Mouse (Mus musculus) layer of hippocampus, postnatal 10 days (tissue): ENCODE data around the gene Arhgap24. TPM values are rescaled to one million over a fixed set of nuclear protein-coding genes. Genes with fewer than 3 reads are reported as not detected.

Source experiments
- DNase-seq, 2 experiments: peaks; one replicate each; pipeline ENCODE4 v3.0.0; 2021; ENCODE audit warnings: low spot score in 2 of 2
- total RNA-seq, 2 experiments: library from RNA; stranded (reverse); gene quantifications; 2 replicates each; pipeline ENCODE4 v1.2.3; 2021

Gene Arhgap24
- total RNA-seq, 2 experiments from 2014 or later = 6.9 to 7.7 TPM

DNA sequence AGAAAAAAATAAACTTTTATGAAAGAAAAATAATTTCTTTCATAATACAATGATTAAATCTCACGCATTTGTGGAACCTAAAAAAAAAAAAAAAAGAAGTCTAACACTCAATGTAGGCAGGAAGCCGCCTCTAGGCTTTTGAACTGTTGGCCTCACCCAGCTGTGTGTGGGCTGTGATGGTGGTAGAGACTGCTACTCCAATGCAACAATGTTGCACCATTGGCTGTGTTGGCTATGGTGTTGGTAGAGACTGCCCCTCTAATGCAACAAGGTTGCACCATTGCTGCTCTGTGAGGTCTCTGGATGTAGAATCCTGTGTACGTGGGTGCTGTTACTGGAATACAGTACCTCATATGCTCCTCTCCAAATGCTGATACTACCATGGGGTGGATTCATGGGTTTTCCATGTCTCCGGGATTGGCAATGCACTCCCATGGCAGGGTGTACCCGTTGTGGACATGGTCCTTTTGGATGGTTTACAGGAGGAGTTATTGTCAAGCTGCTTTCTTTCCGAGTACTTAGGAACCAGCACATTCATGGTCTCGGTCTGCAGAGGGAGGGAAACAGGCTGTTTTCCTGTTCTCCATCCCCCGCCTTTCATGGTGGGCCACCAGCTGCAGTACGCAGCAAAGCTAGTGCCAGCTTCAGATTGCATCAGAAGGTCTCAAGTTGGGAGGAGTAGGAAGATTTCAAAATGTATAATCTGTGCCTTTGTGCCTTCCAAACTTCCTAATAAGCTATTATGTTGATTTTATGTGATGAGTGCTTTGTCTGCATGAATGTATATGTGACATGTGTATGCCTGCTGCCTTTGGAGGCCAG lies 186.8 kb downstream of the Arhgap24 start:
- no peak for DNase-seq

DNA sequence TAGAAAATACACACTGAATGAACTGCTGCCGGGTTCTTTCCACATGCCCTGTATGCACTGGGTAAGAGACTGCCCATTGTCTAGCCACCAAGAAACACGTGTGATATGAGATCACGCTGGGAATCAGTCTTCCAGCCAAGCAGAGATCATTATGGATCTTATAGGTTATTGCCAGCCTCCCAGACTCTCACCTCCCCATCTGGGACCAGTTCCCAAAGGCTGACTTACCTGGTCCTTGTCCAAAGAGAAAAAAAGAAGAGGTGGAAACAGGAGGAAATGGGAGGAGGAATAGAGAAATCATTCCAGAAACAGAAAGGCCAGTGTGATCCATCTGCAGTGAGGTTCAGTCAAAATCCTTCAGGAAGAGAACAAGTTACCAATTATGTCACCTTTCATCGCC lies 189.0 kb downstream of the Arhgap24 start:
- no peak for DNase-seq

DNA sequence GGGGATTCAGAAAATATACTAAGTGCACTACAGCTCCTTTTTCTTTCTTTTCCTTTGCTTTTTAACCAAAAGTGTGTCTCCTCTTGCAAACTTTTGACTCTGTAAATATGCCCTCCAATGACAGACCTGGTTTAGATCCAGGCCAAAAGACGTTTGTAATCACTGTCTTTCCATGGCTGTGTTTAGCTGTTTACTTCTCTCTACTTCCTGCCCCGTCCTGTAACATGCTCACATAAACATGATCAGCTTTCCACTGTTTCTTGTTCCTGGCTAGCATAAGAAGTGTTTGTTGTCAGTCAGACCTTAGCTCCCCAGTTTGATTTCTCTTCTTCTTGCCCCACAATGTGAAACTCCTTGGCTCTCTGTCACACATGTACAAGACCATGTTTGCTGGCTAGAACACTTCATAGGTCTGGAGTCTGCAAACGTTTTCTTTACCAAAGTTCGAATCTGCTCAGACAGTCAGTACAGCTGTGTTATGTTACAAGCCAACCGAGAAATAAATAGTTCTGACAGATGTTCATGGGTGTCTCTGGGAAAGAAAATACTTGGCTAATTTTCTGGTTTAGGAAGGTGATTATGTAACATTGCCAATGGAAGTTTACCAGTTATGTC lies 189.6 kb downstream of the Arhgap24 start:
- no peak for DNase-seq

DNA sequence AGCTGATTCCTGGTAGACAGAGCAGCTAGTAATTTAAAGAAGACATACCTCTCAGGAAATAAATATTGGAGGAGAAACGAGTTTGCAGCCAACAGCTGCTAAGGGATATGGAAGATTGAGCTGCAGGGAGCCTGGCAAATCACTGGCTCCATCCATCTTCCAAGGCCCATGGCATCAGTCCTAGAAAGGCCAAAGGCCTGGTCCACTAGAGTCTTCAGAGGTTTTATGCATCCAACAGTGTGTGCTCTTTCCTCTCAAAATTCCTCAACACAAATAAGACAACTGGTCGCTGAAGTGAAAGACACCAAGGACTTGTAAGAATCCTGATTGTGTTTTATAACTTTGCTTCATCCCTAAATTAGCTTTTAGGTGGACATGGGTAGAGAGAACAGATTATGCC lies 194.1 kb downstream of the Arhgap24 start:
- no peak for DNase-seq

DNA sequence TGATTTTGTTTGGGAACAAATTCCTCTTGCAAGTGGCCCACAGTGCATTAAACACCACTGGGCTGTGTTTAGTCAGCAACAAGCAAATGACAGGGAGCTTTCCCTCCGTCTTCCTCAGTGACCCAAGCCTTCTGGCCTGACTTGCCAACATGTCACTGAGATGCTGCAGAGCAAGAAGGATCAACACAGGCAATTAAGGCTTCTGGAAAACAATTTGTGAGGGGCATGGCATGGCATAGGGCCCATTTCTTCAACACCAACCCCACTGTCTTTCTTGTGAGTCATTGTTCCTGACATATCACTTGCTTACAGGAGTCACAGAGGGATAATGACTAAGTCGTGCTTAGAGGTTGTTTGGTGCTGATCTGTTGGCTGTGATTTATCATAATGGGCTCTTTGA lies 196.0 kb downstream of the Arhgap24 start:
- DNase-seq = no peak

DNA sequence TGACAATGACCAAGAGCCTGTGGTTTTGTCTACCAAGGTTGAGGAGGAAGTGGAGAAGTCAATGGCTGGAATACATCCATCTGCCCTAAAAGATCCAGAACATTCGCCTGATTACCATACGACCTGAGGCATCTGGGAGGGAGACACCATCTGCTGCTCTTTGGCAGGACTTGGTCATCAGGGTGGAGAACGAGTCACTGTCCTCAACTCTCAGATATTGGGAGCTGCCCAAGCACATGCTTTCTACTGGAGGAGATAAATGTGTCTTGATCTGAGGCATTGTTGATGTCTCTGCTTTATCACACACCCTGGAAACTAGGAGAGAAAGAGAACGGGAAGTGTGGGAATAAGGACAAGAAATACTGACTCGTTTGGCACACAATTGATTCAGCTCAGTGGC lies 206.5 kb downstream of the Arhgap24 start:
- DNase-seq = no peak

DNA sequence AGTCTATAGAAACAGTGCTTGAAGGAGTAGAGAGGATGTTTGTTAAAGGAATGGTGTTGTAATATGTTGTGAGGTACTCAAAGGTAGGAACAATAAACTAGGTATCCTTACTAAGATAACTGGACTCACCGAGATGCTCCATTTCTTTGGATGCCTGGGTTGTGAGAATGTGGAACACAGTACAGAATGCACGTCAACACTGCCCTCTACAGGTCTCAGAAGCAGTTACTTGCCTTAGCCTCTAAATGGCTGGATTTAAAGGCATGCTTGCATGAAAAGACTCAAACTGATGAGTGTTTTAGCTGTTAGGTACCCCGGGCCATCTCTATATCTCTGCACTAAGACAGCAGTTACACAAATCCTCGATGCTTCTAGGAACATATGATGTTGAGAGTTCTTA lies 211.3 kb downstream of the Arhgap24 start:
- DNase-seq = peak; percentile 73 to 80

DNA sequence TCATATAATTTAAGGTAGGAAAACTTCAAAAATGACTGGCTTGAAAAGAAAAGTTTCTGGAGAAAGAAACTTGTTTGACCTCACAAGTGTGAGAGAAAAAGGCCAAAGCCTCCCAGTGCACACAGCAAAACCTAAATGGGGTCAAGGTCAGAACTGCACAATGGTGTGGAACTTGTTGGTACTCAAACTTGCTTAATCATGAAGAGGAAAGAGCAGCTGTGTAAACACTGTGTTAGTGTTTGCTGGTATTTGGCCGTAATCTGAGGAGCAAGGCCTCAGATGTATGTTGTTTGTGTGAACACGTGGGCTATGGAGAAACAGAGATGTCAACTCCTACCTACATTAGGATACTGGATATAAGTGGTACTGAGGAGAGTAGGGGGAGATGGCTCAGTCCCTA lies 212.0 kb downstream of the Arhgap24 start:
- no peak for DNase-seq

DNA sequence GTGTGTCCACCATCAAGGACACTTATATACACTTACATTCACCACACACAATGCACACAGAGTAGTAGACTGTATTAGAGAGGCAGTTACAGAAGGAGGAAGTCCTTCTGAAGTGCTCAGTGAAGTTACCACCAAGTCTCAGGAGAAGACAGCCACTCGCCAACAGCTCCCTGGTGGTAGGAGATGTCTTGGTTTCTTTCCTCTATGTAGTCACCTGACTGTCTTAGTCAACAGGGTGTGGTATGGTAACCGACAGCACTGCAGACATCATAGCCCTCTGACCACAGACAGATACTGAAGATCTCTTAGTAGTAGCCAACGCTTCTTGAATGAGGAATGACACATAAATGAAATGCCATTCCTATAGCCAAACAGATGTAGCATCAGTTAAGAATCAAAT lies 212.7 kb downstream of the Arhgap24 start:
- no peak for DNase-seq

DNA sequence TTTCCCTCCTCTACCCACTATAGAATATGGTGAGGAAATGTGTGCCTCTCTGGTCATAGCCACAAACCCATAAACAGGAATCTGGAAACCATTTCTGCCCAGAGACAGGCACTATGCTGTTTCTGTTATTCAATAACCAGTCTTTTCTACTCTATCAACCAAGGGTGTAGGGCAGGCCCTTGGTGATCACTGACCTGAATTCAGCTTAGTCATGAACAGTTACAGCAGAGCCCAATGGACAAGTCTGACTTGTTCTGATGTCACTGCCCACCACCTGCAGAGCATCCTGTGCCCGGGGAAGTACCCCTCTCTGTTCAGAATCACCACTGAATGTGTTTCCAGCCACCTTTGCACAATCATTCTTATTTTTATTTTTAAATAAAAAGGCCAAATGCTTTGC lies 216.6 kb downstream of the Arhgap24 start:
- no peak for DNase-seq

DNA sequence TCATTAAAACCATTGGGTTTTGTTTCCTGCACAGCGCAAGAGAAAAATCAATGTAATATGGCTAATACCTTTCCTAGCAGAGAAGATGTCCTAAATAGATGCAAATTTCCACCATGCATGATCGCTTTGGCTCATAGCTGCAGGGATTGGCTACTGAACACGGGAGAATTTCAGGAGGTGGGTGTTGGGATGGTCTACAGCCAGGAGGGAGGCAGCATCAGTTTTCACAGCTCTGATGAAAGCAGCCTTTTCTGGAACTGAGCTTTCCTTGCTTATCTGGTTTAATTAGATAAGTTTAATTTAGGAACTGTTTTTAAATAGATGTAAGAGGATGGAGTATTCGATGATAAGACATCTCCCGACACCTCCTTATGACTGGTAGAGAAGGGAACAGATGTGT lies 217.2 kb downstream of the Arhgap24 start:
- no peak for DNase-seq

DNA sequence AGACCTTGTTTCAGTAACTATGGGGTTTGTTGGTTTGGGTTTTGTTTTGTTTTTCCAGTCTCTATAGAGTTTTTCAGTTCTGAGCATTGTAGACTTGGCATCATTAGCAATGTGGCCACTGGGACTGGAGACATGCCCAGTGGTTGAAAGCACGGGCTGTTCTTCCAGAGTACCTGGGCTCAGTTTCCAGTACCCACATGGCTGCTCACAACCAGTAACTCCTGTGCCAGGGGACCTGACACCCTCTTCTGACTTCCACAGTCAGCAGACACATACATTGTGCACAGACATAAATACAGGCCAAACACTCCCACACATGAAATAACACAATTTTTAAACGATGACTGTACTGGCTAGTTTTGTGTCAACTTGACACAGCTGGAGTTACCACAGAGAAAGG lies 217.7 kb downstream of the Arhgap24 start:
- DNase-seq = peak in 1 of 2 experiments; percentile 16

DNA sequence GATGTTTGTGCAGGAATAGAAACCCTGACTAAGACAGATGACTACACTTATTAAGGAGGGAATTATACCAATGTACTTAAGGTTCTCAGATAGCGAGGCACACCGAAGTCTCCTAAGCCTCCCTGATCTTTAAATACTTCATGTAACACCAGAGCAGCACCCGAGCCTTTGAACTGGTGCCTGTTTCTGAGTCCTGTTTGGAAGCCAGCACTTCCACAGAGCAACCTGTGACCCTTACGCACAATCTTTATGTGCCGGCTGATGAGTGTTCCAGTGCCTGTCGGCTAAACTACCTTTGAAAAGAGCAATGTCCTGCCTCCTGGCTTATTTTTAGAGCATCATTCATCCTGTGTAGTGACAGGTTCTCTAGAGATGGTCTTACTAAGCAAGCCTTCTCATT lies 221.4 kb downstream of the Arhgap24 start:
- no peak for DNase-seq

DNA sequence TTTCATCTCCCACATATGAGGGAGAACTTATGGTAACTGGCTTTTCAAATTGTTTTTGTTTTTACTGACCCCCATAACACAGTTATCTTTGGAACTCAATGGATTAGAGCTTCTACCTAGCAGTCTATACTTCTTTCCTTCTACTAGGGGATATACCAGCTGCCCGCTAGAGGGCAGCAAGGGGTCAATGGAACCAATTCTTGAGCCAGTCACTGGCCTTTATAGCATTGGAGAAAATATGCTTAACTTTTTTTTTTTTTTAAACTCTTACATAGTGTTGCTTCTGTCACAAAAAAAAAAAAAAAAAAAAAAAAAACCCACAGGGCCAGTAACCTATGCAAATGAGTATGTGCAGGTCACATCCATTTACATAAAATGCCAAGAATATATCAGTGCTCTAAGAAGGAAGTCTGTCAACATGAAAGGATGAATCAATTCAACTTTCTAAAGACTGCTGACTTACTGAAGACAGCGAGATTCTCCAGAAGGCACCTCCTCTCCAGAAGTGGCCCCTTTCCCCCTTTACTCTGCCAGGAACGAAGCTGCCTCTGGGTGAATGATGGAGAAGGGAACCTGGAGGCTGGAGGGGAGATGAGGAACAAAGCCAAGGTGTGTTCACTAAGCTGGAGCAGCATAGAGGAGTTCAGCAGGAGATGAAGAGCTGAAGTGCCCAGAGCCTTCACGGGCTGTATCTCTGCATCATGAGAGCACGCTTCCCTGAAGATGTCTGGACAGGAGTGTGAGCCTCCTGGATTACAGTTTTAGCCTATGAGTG lies 222.3 kb downstream of the Arhgap24 start:
- DNase-seq = peak; percentile 71 to 79

DNA sequence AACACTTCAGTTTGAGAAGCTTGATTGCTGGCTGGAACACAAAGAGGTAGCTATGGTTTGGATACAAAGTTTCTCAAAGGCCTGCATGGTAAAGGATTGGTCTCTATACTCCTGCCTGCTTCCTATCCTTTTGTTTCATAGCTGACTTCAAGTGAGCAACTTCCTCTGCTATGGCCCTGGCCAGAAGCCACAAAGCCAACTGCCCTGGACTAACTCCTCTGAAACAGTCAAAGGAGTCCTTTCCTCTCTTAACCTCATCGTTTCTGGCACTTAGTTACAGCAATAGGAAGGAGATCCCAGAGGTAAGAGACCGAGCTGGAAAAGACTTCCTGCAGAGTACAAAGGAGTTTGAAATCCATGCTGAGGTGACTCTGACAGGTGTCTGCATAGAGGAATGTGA lies 224.0 kb downstream of the Arhgap24 start:
- DNase-seq = no peak

DNA sequence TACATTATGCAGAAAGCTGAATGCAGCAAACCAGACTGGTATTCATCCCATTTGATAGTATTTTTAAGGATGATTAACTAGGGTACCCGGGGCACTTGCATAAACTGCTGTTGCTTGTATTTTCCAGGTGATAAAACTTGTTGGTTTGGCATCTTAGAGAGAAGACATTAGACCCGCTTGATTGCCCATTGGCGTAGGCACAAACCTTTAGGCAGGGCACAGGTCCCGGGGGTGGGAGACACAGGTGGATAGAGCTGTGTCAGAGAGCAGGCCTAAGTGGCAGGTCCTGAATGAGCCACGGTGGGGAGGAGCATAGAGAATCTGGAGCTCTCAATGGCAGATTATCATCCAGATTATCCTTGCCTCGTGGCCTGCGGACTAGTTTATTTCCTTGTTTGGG lies 229.1 kb downstream of the Arhgap24 start:
- DNase-seq = no peak

DNA sequence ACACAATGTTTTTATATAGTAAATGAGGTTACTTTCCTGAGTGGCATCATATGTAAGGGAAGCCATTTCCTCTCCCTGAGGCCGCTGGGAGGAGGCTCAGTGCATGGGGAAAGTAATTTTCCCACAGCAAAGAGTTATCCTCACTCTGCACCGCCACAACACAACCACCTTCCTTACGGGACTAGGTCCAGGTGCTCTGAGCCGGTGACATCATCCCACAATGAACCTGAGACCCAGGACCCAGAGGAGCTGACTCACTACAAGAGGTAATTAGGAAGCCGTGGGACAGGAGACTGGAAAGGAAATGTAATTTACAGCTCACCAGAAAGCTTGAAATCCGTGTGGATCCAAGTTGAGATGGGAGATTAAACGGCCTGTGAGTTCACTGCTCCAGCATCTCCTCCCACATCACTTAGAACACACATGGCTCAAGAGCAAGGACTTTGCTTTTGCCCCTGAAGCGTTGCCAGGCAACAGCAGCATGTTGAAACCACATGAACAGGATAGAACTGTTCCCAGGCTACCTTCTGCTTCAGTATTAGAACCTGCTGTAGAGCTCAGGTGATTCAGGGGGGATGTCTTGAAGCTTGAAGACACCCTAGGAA lies 238.3 kb downstream of the Arhgap24 start:
- DNase-seq = no peak

DNA sequence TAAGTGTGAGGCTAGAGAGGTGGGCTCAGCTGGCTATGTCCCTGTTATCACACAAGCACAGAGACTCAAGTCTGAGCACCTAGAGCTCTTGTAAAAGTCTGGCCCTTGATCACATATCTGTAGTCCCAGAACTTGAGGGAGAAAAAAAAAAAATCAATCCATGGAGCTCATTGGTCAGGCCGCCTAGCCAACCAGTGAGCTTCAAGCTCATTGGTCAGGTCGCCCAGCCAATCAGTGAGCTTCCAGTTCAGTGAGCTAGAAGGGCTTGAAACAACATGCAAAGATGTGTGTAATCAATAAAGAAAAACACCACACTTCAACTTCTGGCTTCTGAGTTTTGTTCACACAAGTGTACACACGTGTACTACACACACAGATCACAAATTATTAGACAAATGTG lies 242.4 kb downstream of the Arhgap24 start:
- no peak for DNase-seq

DNA sequence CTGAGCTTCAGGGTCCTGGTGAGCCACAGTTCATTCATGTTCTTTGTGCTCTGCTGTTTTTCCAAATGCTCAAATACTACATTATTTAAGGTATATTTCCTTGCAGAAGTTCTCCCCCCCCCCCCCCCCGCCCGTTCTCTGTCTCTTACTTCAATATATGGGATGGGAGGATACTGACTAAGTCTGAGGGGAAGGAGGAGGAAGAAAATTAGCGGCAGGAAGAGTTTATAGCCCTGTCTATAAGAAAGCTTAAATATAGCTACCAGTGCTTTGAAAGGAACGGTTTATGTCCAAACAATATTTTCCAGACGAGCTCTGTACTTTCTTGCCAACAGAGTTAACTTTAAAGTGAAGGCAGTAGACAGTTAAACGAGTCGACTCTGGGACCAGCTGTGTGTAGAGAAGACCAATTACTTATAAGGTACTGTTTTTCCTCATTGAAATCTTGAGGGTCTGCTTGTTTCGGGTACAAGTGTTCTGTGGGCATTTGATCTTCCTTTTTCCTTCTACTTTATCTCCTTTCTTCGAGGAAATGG lies 243.7 kb downstream of the Arhgap24 start:
- DNase-seq = no peak

DNA sequence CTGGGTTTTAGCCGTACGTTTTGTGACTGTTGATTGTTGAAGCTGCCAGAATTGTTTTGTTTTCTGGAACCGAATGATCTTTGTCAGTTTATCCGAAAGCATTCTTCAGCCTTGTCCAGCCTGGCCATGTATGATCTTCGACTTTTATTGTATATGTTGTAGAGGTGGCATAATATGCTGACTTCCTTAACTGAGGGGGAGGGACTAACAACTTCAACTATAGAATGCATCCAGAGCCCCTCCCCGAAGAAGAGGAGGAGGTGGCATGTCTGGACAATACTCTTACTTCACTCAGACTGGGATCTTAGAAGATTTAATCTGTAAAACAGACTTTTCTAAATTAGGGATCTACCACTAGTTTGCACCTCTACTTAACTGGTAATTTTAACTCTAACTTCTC lies 244.2 kb downstream of the Arhgap24 start:
- DNase-seq = no peak

DNA sequence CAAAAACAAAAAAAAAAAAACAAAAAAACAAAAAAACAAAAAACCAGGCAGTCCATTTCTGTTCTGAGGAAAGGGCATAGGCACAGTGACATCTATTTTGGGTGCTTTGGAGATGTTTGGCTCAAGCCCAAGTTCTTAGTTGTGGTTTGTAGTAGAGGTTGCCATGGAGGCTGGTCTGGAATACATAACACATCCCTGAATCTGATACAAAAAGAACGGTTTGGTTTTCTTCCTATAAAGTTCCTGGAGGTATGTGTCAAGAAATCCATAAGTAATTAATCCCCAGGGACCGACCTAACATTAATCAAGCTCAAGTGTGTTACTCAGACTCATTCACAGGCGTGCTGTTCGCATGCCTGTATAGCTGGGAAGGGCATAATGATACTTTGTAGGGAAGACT lies 245.8 kb downstream of the Arhgap24 start:
- no peak for DNase-seq

DNA sequence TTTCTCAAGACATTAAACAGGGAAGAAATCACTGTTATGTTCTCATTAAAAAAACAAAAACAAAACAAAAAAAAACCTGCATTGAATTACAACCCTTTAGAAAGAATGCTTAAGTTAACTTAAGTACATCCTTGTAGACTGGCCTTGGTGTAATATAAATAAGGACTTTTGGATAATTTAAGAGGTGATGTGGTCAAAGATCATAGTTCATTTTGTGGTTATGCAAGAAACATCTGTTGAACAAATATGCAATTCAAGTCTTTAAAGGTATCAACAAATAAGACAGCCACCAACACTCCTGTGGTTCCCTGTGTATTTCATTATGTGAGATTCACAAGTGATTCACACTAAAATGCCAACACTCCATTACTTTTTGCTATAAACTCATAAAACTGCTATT lies 247.3 kb downstream of the Arhgap24 start:
- no peak for DNase-seq
